Mouse (Mus musculus): ENCODE results near the gene Kitl. TPM values are rescaled to one million over a fixed set of nuclear protein-coding genes. Genes with fewer than 3 reads are reported as not detected.

Kitl gene
- polyA plus RNA-seq, 1 experiment: 7.8 TPM

DNA sequence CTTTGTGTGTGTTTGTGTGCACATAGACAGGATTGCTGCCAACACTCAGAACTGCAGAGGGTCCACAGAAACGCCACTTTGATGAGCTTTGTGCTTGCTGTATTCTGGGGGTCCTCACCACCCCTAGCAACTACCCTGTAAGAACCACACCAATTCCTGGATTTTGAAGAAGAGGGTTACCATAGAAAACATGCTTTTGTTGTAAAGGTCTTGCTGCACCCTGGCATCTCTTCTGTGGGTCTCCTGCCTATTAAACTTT lies 7.3 kb downstream of the Kitl start:
- no peak for DNase-seq (ENCODE audit: low read depth in 1 of 2, low spot score in 2 of 2)
- no peaks in the 10 kb centered on the region for H3K36me3 ChIP-seq (ENCODE audit: control insufficient read depth, insufficient read depth, low read length)
- H3K27ac ChIP-seq (ENCODE audit: insufficient read depth, low read length): no peak overlapping the region
- H3K27me3 ChIP-seq (ENCODE audit: control insufficient read depth, insufficient read depth, low read length): no peaks in the 10 kb centered on the region
- no peaks in the 10 kb centered on the region for H3K4me1 ChIP-seq (ENCODE audit: control insufficient read depth, insufficient read depth, insufficient read length)
- no peak for TF ChIP-seq POLR2A (IDR thresholded peaks at IDR 0.05; ENCODE audit: low read depth, low read length)
- TF ChIP-seq CTCF (IDR thresholded peaks at IDR 0.05; ENCODE audit: extremely low read depth, insufficient read depth, insufficient read length, insufficient replicate concordance): no peak
- H3K4me3 ChIP-seq (ENCODE audit: extremely low read depth, insufficient read depth, insufficient read length): no peak overlapping the region
- WGBS: 86% methylated on average over 1 of the region's 1 CpGs

GRCm38 (mm10) chr10:100025665-100026064 lies 10.2 kb downstream of the Kitl start:
- TF ChIP-seq CTCF (IDR thresholded peaks at IDR 0.05; ENCODE audit: extremely low read depth, insufficient read depth, insufficient read length, insufficient replicate concordance): no peak
- no peak for TF ChIP-seq POLR2A (IDR thresholded peaks at IDR 0.05; ENCODE audit: low read depth, low read length)
- Histone ChIP-seq H3K4me3 (ENCODE audit: extremely low read depth, insufficient read depth, insufficient read length) (no peak overlapping the region), H3K27me3 (ENCODE audit: control insufficient read depth, insufficient read depth, low read length) (no peaks in the 10 kb centered on the region), H3K36me3 (ENCODE audit: control insufficient read depth, insufficient read depth, low read length) (no peaks in the 10 kb centered on the region), H3K27ac (ENCODE audit: insufficient read depth, low read length) (no peak overlapping the region), H3K4me1 (ENCODE audit: control insufficient read depth, insufficient read depth, insufficient read length) (no peaks in the 10 kb centered on the region)
- 66% methylated on average over 8 of the region's 8 CpGs for WGBS
- no peak for DNase-seq (ENCODE audit: low read depth in 1 of 2, low spot score in 2 of 2)

- Histone ChIP-seq H3K36me3 (ENCODE audit: control insufficient read depth, insufficient read depth, low read length) (no peaks in the 10 kb centered on the region), H3K4me3 (ENCODE audit: extremely low read depth, insufficient read depth, insufficient read length) (no peak overlapping the region), H3K27me3 (ENCODE audit: control insufficient read depth, insufficient read depth, low read length) (no peaks in the 10 kb centered on the region), H3K4me1 (ENCODE audit: control insufficient read depth, insufficient read depth, insufficient read length) (no peaks in the 10 kb centered on the region), H3K27ac (ENCODE audit: insufficient read depth, low read length) (no peak overlapping the region)
- no peak for DNase-seq (ENCODE audit: low read depth in 1 of 2, low spot score in 2 of 2)
- TF ChIP-seq CTCF (IDR thresholded peaks at IDR 0.05; ENCODE audit: extremely low read depth, insufficient read depth, insufficient read length, insufficient replicate concordance) (no peak), POLR2A (IDR thresholded peaks at IDR 0.05; ENCODE audit: low read depth, low read length) (no peak)
- 85% methylated on average over 1 of the region's 1 CpGs for WGBS
Observed at GRCm38 (mm10) chr10:100026778-100027177, 11.3 kb downstream of the Kitl start.

GRCm38 (mm10) chr10:100030385-100030784 lies 15.0 kb downstream of the Kitl start:
- H3K27ac ChIP-seq (ENCODE audit: insufficient read depth, low read length): no peak overlapping the region
- H3K36me3 ChIP-seq (ENCODE audit: control insufficient read depth, insufficient read depth, low read length): no peaks in the 10 kb centered on the region
- WGBS: 83% methylated on average over 5 of the region's 5 CpGs
- no peaks in the 10 kb centered on the region for H3K4me1 ChIP-seq (ENCODE audit: control insufficient read depth, insufficient read depth, insufficient read length)
- no peak for DNase-seq (ENCODE audit: low read depth in 1 of 2, low spot score in 2 of 2)
- H3K4me3 ChIP-seq (ENCODE audit: extremely low read depth, insufficient read depth, insufficient read length): no peak overlapping the region
- TF ChIP-seq CTCF (IDR thresholded peaks at IDR 0.05; ENCODE audit: extremely low read depth, insufficient read depth, insufficient read length, insufficient replicate concordance) (no peak), POLR2A (IDR thresholded peaks at IDR 0.05; ENCODE audit: low read depth, low read length) (no peak)
- no peaks in the 10 kb centered on the region for H3K27me3 ChIP-seq (ENCODE audit: control insufficient read depth, insufficient read depth, low read length)

- TF ChIP-seq CTCF (IDR thresholded peaks at IDR 0.05; ENCODE audit: extremely low read depth, insufficient read depth, insufficient read length, insufficient replicate concordance): no peak
- DNase-seq (ENCODE audit: low read depth in 1 of 2, low spot score in 2 of 2): no peak
- Histone ChIP-seq H3K4me3 (ENCODE audit: extremely low read depth, insufficient read depth, insufficient read length) (no peak overlapping the region), H3K27ac (ENCODE audit: insufficient read depth, low read length) (no peak overlapping the region), H3K27me3 (ENCODE audit: control insufficient read depth, insufficient read depth, low read length) (no peaks in the 10 kb centered on the region), H3K4me1 (ENCODE audit: control insufficient read depth, insufficient read depth, insufficient read length) (no peaks in the 10 kb centered on the region), H3K36me3 (ENCODE audit: control insufficient read depth, insufficient read depth, low read length) (no peaks in the 10 kb centered on the region)
- WGBS: 80% methylated on average over 12 of the region's 12 CpGs
Observed at GRCm38 (mm10) chr10:100030980-100031516, 15.6 kb downstream of the Kitl start.

DNA sequence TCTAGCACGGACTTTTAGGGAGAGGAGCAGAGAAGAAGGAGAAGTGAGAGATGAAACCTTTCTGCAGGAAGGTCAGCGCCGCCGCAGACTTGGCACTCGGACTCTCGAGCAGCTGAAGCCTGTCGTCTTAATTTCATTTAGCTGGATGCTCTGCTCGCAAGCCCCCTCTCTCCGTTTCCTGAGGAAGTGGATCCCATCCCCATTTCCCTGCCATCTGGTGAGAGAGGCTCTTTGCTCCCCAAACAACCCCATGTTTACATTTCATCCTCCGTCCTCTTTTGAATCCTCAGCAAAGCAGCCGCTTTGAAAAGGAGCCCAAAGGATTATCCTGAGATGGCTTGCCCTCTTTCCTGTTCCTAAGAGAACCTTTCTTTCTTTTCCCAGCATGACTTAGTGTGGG lies 16.2 kb downstream of the Kitl start:
- Histone ChIP-seq H3K36me3 (ENCODE audit: control insufficient read depth, insufficient read depth, low read length) (no peaks in the 10 kb centered on the region), H3K4me3 (ENCODE audit: extremely low read depth, insufficient read depth, insufficient read length) (no peak overlapping the region), H3K4me1 (ENCODE audit: control insufficient read depth, insufficient read depth, insufficient read length) (no peaks in the 10 kb centered on the region), H3K27ac (ENCODE audit: insufficient read depth, low read length) (no peak overlapping the region), H3K27me3 (ENCODE audit: control insufficient read depth, insufficient read depth, low read length) (no peaks in the 10 kb centered on the region)
- TF ChIP-seq POLR2A (IDR thresholded peaks at IDR 0.05; ENCODE audit: low read depth, low read length) (no peak), CTCF (IDR thresholded peaks at IDR 0.05; ENCODE audit: extremely low read depth, insufficient read depth, insufficient read length, insufficient replicate concordance) (no peak)
- WGBS: 26% methylated on average over 11 of the region's 11 CpGs
- no peak for DNase-seq (ENCODE audit: low read depth in 1 of 2, low spot score in 2 of 2)

GRCm38 (mm10) chr10:100032566-100032965 lies 17.1 kb downstream of the Kitl start:
- Histone ChIP-seq H3K4me1 (ENCODE audit: control insufficient read depth, insufficient read depth, insufficient read length) (no peaks in the 10 kb centered on the region), H3K27ac (ENCODE audit: insufficient read depth, low read length) (no peak overlapping the region), H3K27me3 (ENCODE audit: control insufficient read depth, insufficient read depth, low read length) (no peaks in the 10 kb centered on the region), H3K36me3 (ENCODE audit: control insufficient read depth, insufficient read depth, low read length) (no peaks in the 10 kb centered on the region), H3K4me3 (ENCODE audit: extremely low read depth, insufficient read depth, insufficient read length) (no peak overlapping the region)
- 48% methylated on average over 3 of the region's 3 CpGs for WGBS
- DNase-seq (ENCODE audit: low read depth in 1 of 2, low spot score in 2 of 2): no peak
- no peak for TF ChIP-seq POLR2A (IDR thresholded peaks at IDR 0.05; ENCODE audit: low read depth, low read length)
- TF ChIP-seq CTCF (IDR thresholded peaks at IDR 0.05; ENCODE audit: extremely low read depth, insufficient read depth, insufficient read length, insufficient replicate concordance): no peak
